11 mouse cellular contexts compared by ENCODE assay signal in genomic region chr11:106818341-106818740, GRCm38 (mm10). TPM values are rescaled to one million over a fixed set of nuclear protein-coding genes. Genes with fewer than 3 reads are reported as not detected.
DNase-seq lines count a peak whose midpoint lies in the region; ATAC-seq lines count a peak whose summit lies in the region.
"Had no signal": no experiment of that assay in that cellular context is flagged by ENCODE, and none has a peak within 500 bp of the region (broad histone marks: within the 10 kb centered on the region; RNA-seq: fewer than 3 reads in every experiment).

No protein-coding gene starts in this region.

- WGBS in heart, embryonic 14.5 days, result 3% methylated on average over 9 of the region's 9 CpGs
- 61% methylated on average over 9 of the region's 9 CpGs for WGBS in midbrain, embryonic 14.5 days
- 97% methylated on average over 9 of the region's 9 CpGs for WGBS in midbrain, embryonic 10.5 days
- WGBS in neural tube, embryonic 14.5 days, result 44% methylated on average over 9 of the region's 9 CpGs

- H3K27ac ChIP-seq in heart, embryonic 14.5 days (replicated peaks in 1 of 2; ENCODE audit: control insufficient read depth in 1 of 2, insufficient read depth in 1 of 2, low read depth in 2 of 2, low read length in 2 of 2), result peak overlapping the region; percentile 42 to 58; a peak in 3 of 4 replicates
- peak overlapping the region; percentile 10; the same call in 1 of the 2 replicates for H3K27ac ChIP-seq in midbrain, embryonic 14.5 days (replicated peaks; ENCODE audit: low read depth, low read length)
- no peak overlapping the region for H3K27ac ChIP-seq in midbrain, embryonic 10.5 days (replicated peaks)
- no peak overlapping the region for H3K27ac ChIP-seq in neural tube, embryonic 14.5 days (ENCODE audit: low read depth, low read length)
- H3K27ac ChIP-seq: limb, embryonic 12.5 days; neural tube, embryonic 12.5 days had no signal

- H3K9me3 ChIP-seq in heart, embryonic 14.5 days (ENCODE audit: control insufficient read depth, low read length), result no peaks in the 10 kb centered on the region
- H3K9me3 ChIP-seq in midbrain, embryonic 14.5 days (ENCODE audit: control insufficient read depth, low read length), result no peaks in the 10 kb centered on the region
- no peaks in the 10 kb centered on the region for H3K9me3 ChIP-seq in midbrain, embryonic 10.5 days (replicated peaks)
- H3K9me3 ChIP-seq in neural tube, embryonic 14.5 days (ENCODE audit: control insufficient read depth, low read length), result no peaks in the 10 kb centered on the region
- H3K9me3 ChIP-seq: G1E; limb, embryonic 12.5 days; neural tube, embryonic 12.5 days had no signal

- peak overlapping the region; percentile 43 for H3K4me2 ChIP-seq in heart, embryonic 14.5 days (ENCODE audit: low read length)
- H3K4me2 ChIP-seq in midbrain, embryonic 14.5 days (ENCODE audit: low read length), result no peak overlapping the region
- no peak overlapping the region for H3K4me2 ChIP-seq in neural tube, embryonic 14.5 days (ENCODE audit: low read depth, low read length)
- H3K4me2 ChIP-seq: limb, embryonic 12.5 days; neural tube, embryonic 12.5 days had no signal

- H3K4me3 ChIP-seq in heart, embryonic 14.5 days (ENCODE audit: control insufficient read depth in 1 of 2, insufficient read depth in 1 of 2, low read depth in 1 of 2, low read length in 2 of 2), result no peak overlapping the region
- H3K4me3 ChIP-seq in midbrain, embryonic 14.5 days (replicated peaks; ENCODE audit: low read depth, low read length), result no peak overlapping the region
- no peak overlapping the region for H3K4me3 ChIP-seq in midbrain, embryonic 10.5 days
- no peak overlapping the region for H3K4me3 ChIP-seq in neural tube, embryonic 14.5 days (ENCODE audit: low read depth, low read length)
- H3K4me3 ChIP-seq: limb, embryonic 12.5 days; neural tube, embryonic 12.5 days had no signal

- no peaks in the 10 kb centered on the region for H3K27me3 ChIP-seq in heart, embryonic 14.5 days (ENCODE audit: control insufficient read depth, insufficient read depth, low read length)
- no peaks in the 10 kb centered on the region for H3K27me3 ChIP-seq in midbrain, embryonic 14.5 days (ENCODE audit: control insufficient read depth, insufficient read depth, low read length)
- H3K27me3 ChIP-seq in midbrain, embryonic 10.5 days (ENCODE audit: low read depth, poor library complexity, severe bottlenecking), result no peaks in the 10 kb centered on the region
- H3K27me3 ChIP-seq in neural tube, embryonic 14.5 days (ENCODE audit: control insufficient read depth, insufficient read depth, low read length), result no peaks in the 10 kb centered on the region
- H3K27me3 ChIP-seq: limb, embryonic 12.5 days; neural tube, embryonic 12.5 days had no signal

- H3K36me3 ChIP-seq in heart, embryonic 14.5 days (ENCODE audit: control insufficient read depth, insufficient read depth, low read length), result peaks cover 89% of the 10 kb centered on the region
- H3K36me3 ChIP-seq in midbrain, embryonic 14.5 days (ENCODE audit: control insufficient read depth, insufficient read depth, low read length), result peaks cover 87% of the 10 kb centered on the region
- H3K36me3 ChIP-seq in midbrain, embryonic 10.5 days, result peaks cover 98% of the 10 kb centered on the region
- peaks cover 35% of the 10 kb centered on the region for H3K36me3 ChIP-seq in neural tube, embryonic 14.5 days (ENCODE audit: control insufficient read depth, insufficient read depth, low read length)

- peaks cover 6 to 38% of the 10 kb centered on the region in 2 experiments for H3K4me1 ChIP-seq in heart, embryonic 14.5 days (ENCODE audit: control insufficient read depth in 2 of 2, insufficient read depth in 2 of 2, low read length in 2 of 2)
- H3K4me1 ChIP-seq in midbrain, embryonic 14.5 days (ENCODE audit: control insufficient read depth, insufficient read depth, low read length), result peaks cover 5% of the 10 kb centered on the region; the same call in 1 of the 2 replicates
- no peaks in the 10 kb centered on the region for H3K4me1 ChIP-seq in midbrain, embryonic 10.5 days
- H3K4me1 ChIP-seq in neural tube, embryonic 14.5 days (ENCODE audit: control insufficient read depth, insufficient read depth, low read length), result 0 out of 2 replicates have a peak, but pooled peaks cover 2% of the 10 kb centered on the region
- H3K4me1 ChIP-seq: neural tube, embryonic 12.5 days had no signal

- intact Hi-C loops in heart, postnatal 36 days (cut with DNase I), result no loop called here

- 0 out of 2 replicates have a peak, but pooled peaks have one; percentile 51 for ATAC-seq in heart, embryonic 14.5 days (ENCODE audit: insufficient number of reproducible peaks, insufficient read depth, low FRiP score, low read depth)
- ATAC-seq in midbrain, embryonic 14.5 days (ENCODE audit: low FRiP score, low TSS enrichment), result no peak
- ATAC-seq in neural tube, embryonic 14.5 days (ENCODE audit: low read depth), result peak; percentile 44; the same call in 1 of the 2 replicates

- DNase-seq in heart, postnatal 36 days, result no peak
- peak; percentile 79 for DNase-seq in midbrain, embryonic 14.5 days
- DNase-seq in midbrain, embryonic 10.5 days (ENCODE audit: low spot score), result no peak
- DNase-seq in heart, postnatal 4 days, result peak; percentile 46
- no peak for DNase-seq in frontal cortex, postnatal 10 days (ENCODE audit: low spot score in 2 of 2)
- no peak for DNase-seq in layer of hippocampus, postnatal 25 days (ENCODE audit: extremely low spot score in 1 of 2, low spot score in 1 of 2)

- H3K9ac ChIP-seq in heart, embryonic 14.5 days (ENCODE audit: low read length), result 0 out of 2 replicates have a peak overlapping the region, but pooled peaks have one; percentile 31
- H3K9ac ChIP-seq in midbrain, embryonic 14.5 days (replicated peaks; ENCODE audit: low read length), result no peak overlapping the region
- no peak overlapping the region for H3K9ac ChIP-seq in neural tube, embryonic 14.5 days (replicated peaks; ENCODE audit: low read depth, low read length)
- H3K9ac ChIP-seq: limb, embryonic 12.5 days; neural tube, embryonic 12.5 days had no signal

RNA-seq across cellular contexts. Expression of gene Cep95, which starts 29.3 kb away (rescaled TPM):
- 12.9 and 14.4 TPM in 2 replicates for polyA plus RNA-seq in heart, embryonic 14.5 days (2014; fragmentation: Nextera tagmentation; extraction: Ambion mirVana)
- 1 to 10 TPM; 6.3 to 7.7 TPM for total RNA-seq in heart, postnatal 36 days (2021)
- 13.9 and 14.4 TPM in 2 replicates for polyA plus RNA-seq in midbrain, embryonic 14.5 days (2014; fragmentation: Nextera tagmentation; extraction: Ambion mirVana)
- 18.0 and 19.1 TPM in 2 replicates for polyA plus RNA-seq in midbrain, embryonic 10.5 days (2016; fragmentation: Nextera tagmentation; extraction: Ambion mirVana)
- total RNA-seq in heart, postnatal 4 days (2021), result 1 to 10 TPM; 6.8 to 9.3 TPM
- polyA plus RNA-seq in neural tube, embryonic 14.5 days (2014; fragmentation: Nextera tagmentation; extraction: Ambion mirVana), result 15.1 and 18.9 TPM in 2 replicates
- 10 to 100 TPM; 11.3 to 15.8 TPM for total RNA-seq in layer of hippocampus, postnatal 25 days (2021)

RNA-seq across cellular contexts. Expression of gene Ddx5, which starts 29.4 kb away (rescaled TPM):
- 232 and 251 TPM in 2 replicates for polyA plus RNA-seq in heart, embryonic 14.5 days (2014; fragmentation: Nextera tagmentation; extraction: Ambion mirVana)
- 100 to 1,000 TPM; 317 to 377 TPM for total RNA-seq in heart, postnatal 36 days (2021)
- 470 and 537 TPM in 2 replicates for polyA plus RNA-seq in midbrain, embryonic 14.5 days (2014; fragmentation: Nextera tagmentation; extraction: Ambion mirVana)
- polyA plus RNA-seq in midbrain, embryonic 10.5 days (2016; fragmentation: Nextera tagmentation; extraction: Ambion mirVana), result 295 and 331 TPM in 2 replicates
- total RNA-seq in heart, postnatal 4 days (2021), result 100 to 1,000 TPM; 561 to 583 TPM
- polyA plus RNA-seq in neural tube, embryonic 14.5 days (2014; fragmentation: Nextera tagmentation; extraction: Ambion mirVana), result 447 and 486 TPM in 2 replicates
- 100 to 1,000 TPM; 711 to 757 TPM for total RNA-seq in layer of hippocampus, postnatal 25 days (2021)

RNA-seq across cellular contexts. Expression of gene Polg2, which starts 39.0 kb away (rescaled TPM):
- 7.4 and 10.0 TPM in 2 replicates for polyA plus RNA-seq in heart, embryonic 14.5 days (2014; fragmentation: Nextera tagmentation; extraction: Ambion mirVana)
- 1 to 10 TPM; 4.4 to 4.5 TPM for total RNA-seq in heart, postnatal 36 days (2021)
- 9.4 and 9.5 TPM in 2 replicates for polyA plus RNA-seq in midbrain, embryonic 14.5 days (2014; fragmentation: Nextera tagmentation; extraction: Ambion mirVana)
- 10.2 and 10.7 TPM in 2 replicates for polyA plus RNA-seq in midbrain, embryonic 10.5 days (2016; fragmentation: Nextera tagmentation; extraction: Ambion mirVana)
- total RNA-seq in heart, postnatal 4 days (2021), result 1 to 10 TPM; 3.1 to 3.4 TPM
- 10.3 and 10.4 TPM in 2 replicates for polyA plus RNA-seq in neural tube, embryonic 14.5 days (2014; fragmentation: Nextera tagmentation; extraction: Ambion mirVana)
- total RNA-seq in layer of hippocampus, postnatal 25 days (2021), result 1 to 10 TPM; 4.0 to 4.1 TPM

Comparison
In these comparisons a context has a peak if more than half of its experiments do, and no peak if none do; other contexts are left out.
1. H3K27ac ChIP-seq: peak in heart, embryonic 14.5 days (2 of 2) and midbrain, embryonic 14.5 days (single experiment); none in midbrain, embryonic 10.5 days (single experiment) and neural tube, embryonic 14.5 days (single experiment).
2. DNase-seq: peak in midbrain, embryonic 14.5 days (single experiment) and heart, postnatal 4 days (single experiment); none in heart, postnatal 36 days (0 of 2), midbrain, embryonic 10.5 days (single experiment), frontal cortex, postnatal 10 days (0 of 2) and layer of hippocampus, postnatal 25 days (0 of 2).